7 mouse cellular contexts compared by ENCODE assay signal in the genomic region with DNA sequence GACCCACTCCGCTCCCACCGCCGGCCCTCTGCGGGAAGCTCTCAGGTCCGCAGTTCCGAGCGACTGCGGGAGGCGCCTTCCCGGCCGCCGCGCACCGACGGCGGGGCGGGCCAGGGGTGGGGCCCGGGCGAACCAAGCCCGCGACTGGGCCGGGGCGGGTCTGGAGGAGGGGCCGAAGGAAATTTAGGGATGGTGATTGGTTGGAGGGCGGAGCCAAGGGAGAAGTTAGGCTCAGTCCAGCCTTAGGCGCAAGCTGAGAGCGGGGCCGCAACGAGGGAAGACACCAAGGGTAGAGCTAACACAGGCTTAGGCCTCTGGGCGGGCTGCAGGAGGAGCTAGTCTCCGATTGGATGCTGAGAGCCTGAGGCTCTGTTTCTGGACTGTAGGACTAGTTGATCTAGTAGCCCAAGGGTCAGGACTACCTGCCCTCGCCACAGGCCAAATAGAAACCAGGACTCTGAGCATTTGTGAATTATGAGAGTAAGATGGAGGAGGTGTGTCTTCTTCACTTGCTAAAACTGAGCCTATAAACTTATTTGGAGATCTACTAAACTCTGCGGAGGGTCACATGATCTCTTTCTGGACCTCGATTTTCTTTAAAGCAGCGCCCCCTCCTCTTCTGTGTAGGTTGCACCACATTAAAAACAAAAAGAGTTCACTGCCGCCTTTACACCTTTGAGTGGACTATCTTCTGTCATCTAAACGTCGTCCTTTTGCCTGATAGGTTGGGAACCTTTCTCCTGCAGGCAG. TPM values are rescaled to one million over a fixed set of nuclear protein-coding genes. Genes with fewer than 3 reads are reported as not detected.
A peak's percentile ranks its signal among the peaks of the same experiment; 100 is the strongest.
DNase-seq lines count a peak whose midpoint lies in the region; ATAC-seq lines count a peak whose summit lies in the region.

A gene (minus strand): TSS at position 89 of the 750 bp plus-strand sequence.

- WGBS in intestine, embryonic 15.5 days: 3% methylated on average over 38 of the region's 38 CpGs
- 3% methylated on average over 38 of the region's 38 CpGs for WGBS in midbrain, embryonic 10.5 days

- peak within 1 kb of the TSS; percentile 91 for H3K4me3 ChIP-seq in intestine, embryonic 15.5 days (replicated peaks)
- peak within 1 kb of the TSS; percentile 94 for H3K4me3 ChIP-seq in midbrain, embryonic 10.5 days

- intact Hi-C loops in gastrocnemius, postnatal 36 days (cut with DNase I): no loop called here
- intact Hi-C loops in left cerebral cortex, postnatal 25 days (cut with DNase I): no loop called here

- H3K9ac ChIP-seq in intestine, embryonic 15.5 days: peak within 1 kb of the TSS; percentile 98

- H3K9me3 ChIP-seq in intestine, embryonic 15.5 days: no peaks in the 10 kb centered on the region
- no peaks in the 10 kb centered on the region for H3K9me3 ChIP-seq in midbrain, embryonic 10.5 days (replicated peaks)

- peak; percentile 95 to 96 for DNase-seq in adrenal gland, adult 18-20 months (ENCODE audit: low spot score in 2 of 2)
- DNase-seq in embryo, embryonic 11.5 days (ENCODE audit: low read depth, low spot score): peak; percentile 94
- peak; percentile 95 to 96 for DNase-seq in gastrocnemius, postnatal 36 days
- DNase-seq in left cerebral cortex, postnatal 25 days (ENCODE audit: low spot score in 2 of 2): peak; percentile 90 to 97
- peak; percentile 97 for DNase-seq in midbrain, embryonic 10.5 days (ENCODE audit: low spot score)
- DNase-seq in skeletal muscle tissue, adult 2 months (ENCODE audit: low read depth, low spot score): peak; percentile 97

- peaks cover 37% of the 10 kb centered on the region for H3K4me1 ChIP-seq in intestine, embryonic 15.5 days (replicated peaks)
- H3K4me1 ChIP-seq in midbrain, embryonic 10.5 days: peaks cover 90% of the 10 kb centered on the region

- H3K27ac ChIP-seq in intestine, embryonic 15.5 days: peak within 1 kb of the TSS; percentile 88
- H3K27ac ChIP-seq in midbrain, embryonic 10.5 days (replicated peaks): peak within 1 kb of the TSS; percentile 98

- H3K27me3 ChIP-seq in intestine, embryonic 15.5 days (replicated peaks): no peaks in the 10 kb centered on the region
- no peaks in the 10 kb centered on the region for H3K27me3 ChIP-seq in midbrain, embryonic 10.5 days (ENCODE audit: low read depth, poor library complexity, severe bottlenecking)

- H3K36me3 ChIP-seq in intestine, embryonic 15.5 days: 0 out of 2 replicates have a peak, but pooled peaks cover 4% of the 10 kb centered on the region
- H3K36me3 ChIP-seq in midbrain, embryonic 10.5 days: peaks cover 19% of the 10 kb centered on the region

- ATAC-seq in intestine, embryonic 15.5 days: peak; percentile 96

- peak within 1 kb of the TSS; percentile 94 for H3K4me2 ChIP-seq in intestine, embryonic 15.5 days (replicated peaks)

RNA-seq across cellular contexts. Expression of the gene that starts here (rescaled TPM):
- total RNA-seq in adrenal gland, adult 18-20 months (2021): 100 to 1,000 TPM; 238 to 263 TPM
- 10 to 100 TPM; 65.2 to 70.5 TPM for total RNA-seq in gastrocnemius, postnatal 36 days (2021)
- polyA plus RNA-seq in intestine, embryonic 15.5 days (2015; fragmentation: Nextera tagmentation; extraction: Ambion mirVana): 334 and 335 TPM in 2 replicates
- total RNA-seq in left cerebral cortex, postnatal 25 days (2021): 100 to 1,000 TPM; 214 to 221 TPM
- 629 and 656 TPM in 2 replicates for polyA plus RNA-seq in midbrain, embryonic 10.5 days (2016; fragmentation: Nextera tagmentation; extraction: Ambion mirVana)

Comparison
In these comparisons a context has a peak if more than half of its experiments do, and no peak if none do; other contexts are left out.
1. Peak in every context shown above with its lines: DNase-seq, ATAC-seq, H3K4me3 ChIP-seq and H3K27ac ChIP-seq.